Mouse (Mus musculus) layer of hippocampus, adult 2 months (tissue): ENCODE results near the gene Gm15023. TPM values are rescaled to one million over a fixed set of nuclear protein-coding genes. Genes with fewer than 3 reads are reported as not detected.
A peak's percentile ranks its signal among the peaks of the same experiment; 100 is the strongest.
"Not testable (repeated sequence)": the region's sequence is repeated elsewhere in the genome, so short reads cannot be mapped to it uniquely, and the experiment has no call there.

Experiments used
- DNase-seq, 2 experiments: peaks; one replicate each; pipeline ENCODE4 v3.0.0; 2022; ENCODE audit warnings: low spot score in 2 of 2
- H3K27ac ChIP-seq: fragments of 200-600 bp; 2 replicates; pipeline ENCODE4 v1.8.1; 2022
- H3K4me3 ChIP-seq: fragments of 200-600 bp; 2 replicates; pipeline ENCODE4 v1.8.1; 2022; ENCODE audit warnings: mild to moderate bottlenecking
- CTCF ChIP-seq: fragments of 200-600 bp; conservative IDR thresholded peaks from 2 replicates; pipeline ENCODE4 v1.8.1; 2022; ENCODE audit warnings: antibody characterized with exemption, mild to moderate bottlenecking, moderate library complexity
- long read RNA-seq, 2 experiments: library from polyadenylated mRNA; stranded (forward); transcript quantifications; one replicate each; pipeline ENCODE4 v2.0.0; 2021; ENCODE audit warnings: borderline mapping rate in 2 of 2
- total RNA-seq, 2 experiments: library from RNA; stranded (reverse); gene quantifications; 2 replicates each; pipeline ENCODE4 v1.2.3; 2021

The Gm15023 gene
- total RNA-seq: not detected
- long read RNA-seq, experiment 1: 0 reads
- long read RNA-seq, experiment 2: 0 reads

DNA sequence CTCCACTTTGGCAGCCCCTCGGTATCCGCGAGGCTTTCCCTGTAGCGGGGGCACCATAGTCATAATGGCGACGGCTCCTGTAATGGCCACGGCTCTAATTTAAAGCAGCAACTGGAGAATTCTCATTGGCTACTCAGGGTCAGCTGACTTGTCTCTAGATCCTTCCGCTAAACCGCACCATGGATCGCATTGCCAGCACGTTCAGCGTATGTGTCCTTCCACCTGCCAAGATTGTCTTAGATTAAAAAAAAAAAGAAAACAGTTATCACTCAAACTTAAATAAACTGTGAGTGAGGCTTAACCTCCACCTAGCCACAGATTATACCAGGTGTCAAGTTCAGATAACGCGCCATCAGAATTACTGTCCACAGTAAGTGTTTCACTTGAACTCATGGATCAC is at the start of gene Gm15023:
Gene Gm15023 (minus strand): TSS at position 101 of the 400 bp plus-strand sequence.
- not testable (repeated sequence) for H3K27ac ChIP-seq, DNase-seq, H3K4me3 ChIP-seq

- Histone ChIP-seq H3K4me3 (peak within 1 kb of the TSS; percentile 58), H3K27ac (peak within 1 kb of the TSS; percentile 90)
- peak; percentile 19 to 23 for DNase-seq
- no peak for TF ChIP-seq CTCF
Observed at GRCm38 (mm10) chrX:135210436-135211221, 33.2 kb upstream of the Gm15023 start, which contains the start of gene Tceal6. Gene Tceal6, minus strand, starts transcription at chrX:135210687.

- H3K27ac ChIP-seq: peak overlapping the region; percentile 90
Observed at GRCm38 (mm10) chrX:135209773-135210435, 32.5 kb upstream of the Gm15023 start.

DNA sequence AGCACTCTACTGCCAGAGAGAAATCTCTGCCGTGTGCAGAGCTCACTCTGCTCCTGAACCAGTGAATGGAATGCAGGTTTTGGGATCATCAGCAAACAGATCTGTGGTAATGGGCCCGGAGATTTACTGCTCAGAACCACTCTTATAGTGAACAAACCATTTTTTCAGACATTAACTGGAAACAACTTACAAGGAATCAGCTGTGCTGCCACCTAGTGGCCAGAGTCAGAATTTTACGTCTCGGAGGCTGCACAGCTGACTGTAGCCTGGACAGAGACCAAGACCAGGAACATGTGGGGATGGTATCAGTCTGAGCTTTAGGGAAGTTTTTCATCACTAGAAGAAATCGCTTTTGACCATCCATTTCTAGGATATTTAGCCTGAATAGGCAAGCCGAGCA is 12.5 kb upstream of the Gm15023 start:
- H3K27ac ChIP-seq, DNase-seq: not testable (repeated sequence)

More at GRCm38 (mm10) chrX:135209773-135210435, 32.5 kb upstream of the Gm15023 start:
- DNase-seq: peak in 1 of 2 experiments; percentile 22
- peak overlapping the region; percentile 58 for H3K4me3 ChIP-seq

DNA sequence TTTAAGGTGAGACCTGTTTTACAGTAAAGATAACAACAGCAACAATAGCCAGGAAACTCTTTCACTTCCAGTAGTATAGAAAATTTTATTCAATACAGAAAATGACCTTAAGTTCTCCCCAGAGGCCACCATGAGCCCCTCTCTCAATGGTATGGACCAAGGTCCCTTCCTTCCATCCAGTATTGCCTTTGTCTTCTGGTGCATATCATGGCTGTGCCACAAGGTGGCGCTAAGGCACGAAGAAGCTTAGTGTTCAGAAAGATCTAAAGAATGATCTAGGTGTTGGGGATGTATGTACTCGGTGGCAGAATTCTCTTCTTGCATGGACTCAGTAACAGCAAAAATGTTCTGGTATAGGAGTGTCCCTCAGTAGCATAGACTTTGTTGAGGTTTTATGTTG is 11.2 kb upstream of the Gm15023 start:
- not testable (repeated sequence) for H3K4me3 ChIP-seq, H3K27ac ChIP-seq, DNase-seq

More for the DNA sequence above, 12.5 kb upstream of the Gm15023 start:
- not testable (repeated sequence) for H3K4me3 ChIP-seq

Other genes starting within 250 kb of the Gm15023 start
- under 1 TPM in 1 of 2 experiments, not detected in 1; 0.20 TPM for gene Nxf2, start 212.9 kb downstream of the Gm15023 start, total RNA-seq
- gene Zmat1, start 168.4 kb downstream of the Gm15023 start, total RNA-seq: 10 to 100 TPM in 1 of 2 experiments, 1 to 10 TPM in 1; 9.2 to 12.2 TPM
- gene Tceal6, start 33.1 kb upstream of the Gm15023 start, total RNA-seq: 100 to 1,000 TPM in 1 of 2 experiments, 10 to 100 TPM in 1; 95.7 to 124 TPM
- gene Pramel3, start 124.7 kb upstream of the Gm15023 start, total RNA-seq: not detected
- not detected for gene Gm5128, start 195.7 kb upstream of the Gm15023 start, total RNA-seq